Comparison of ENCODE assay signal across 19 mouse cellular contexts in the genomic region with DNA sequence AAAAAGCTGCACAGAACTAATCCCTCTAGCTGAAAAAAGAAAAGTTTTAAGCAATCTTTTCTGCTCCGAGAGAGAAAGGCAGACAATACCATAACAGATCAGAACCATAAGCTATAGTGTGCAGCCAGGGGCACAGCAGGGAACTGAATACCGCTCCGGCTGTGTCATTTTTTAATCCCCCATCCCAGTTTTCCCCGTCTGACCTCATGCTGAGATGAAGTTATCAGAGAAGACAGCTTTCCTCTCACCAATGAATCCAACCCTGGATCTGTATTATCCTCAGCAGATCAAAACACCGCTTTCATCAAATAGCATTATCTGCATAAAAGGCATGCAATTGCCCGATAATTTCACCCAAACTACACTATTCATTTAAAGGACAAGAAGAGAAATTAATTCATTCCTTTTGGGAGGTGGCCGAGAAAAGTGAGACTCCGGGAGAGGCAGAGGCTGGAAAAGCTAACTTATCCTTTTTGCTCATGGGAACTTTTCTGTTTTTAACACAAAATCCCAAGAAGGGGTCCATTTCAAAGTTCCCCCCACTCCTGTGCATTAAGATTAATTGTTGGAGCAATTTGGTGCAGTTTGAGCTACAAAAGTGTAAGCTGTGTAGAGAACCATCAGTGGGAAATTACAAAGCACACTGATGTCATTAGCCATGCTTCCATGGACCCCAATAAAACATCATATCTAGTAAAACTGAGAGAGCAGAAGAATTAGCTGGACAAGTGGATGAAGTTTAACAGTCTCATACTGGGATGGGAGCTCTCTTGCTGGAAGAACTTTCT. TPM values are rescaled to one million over a fixed set of nuclear protein-coding genes. Genes with fewer than 3 reads are reported as not detected.
A peak's percentile ranks its signal among the peaks of the same experiment; 100 is the strongest.
DNase-seq lines count a peak whose midpoint lies in the region; ATAC-seq and TF ChIP-seq lines count a peak whose summit lies in the region.
"Had no signal": no experiment of that assay in that cellular context is flagged by ENCODE, and none has a peak within 500 bp of the region (broad histone marks: within the 10 kb centered on the region; RNA-seq: fewer than 3 reads in every experiment).

No protein-coding gene starts in this region.

- H3K27ac ChIP-seq in hindbrain, embryonic 12.5 days = no peak overlapping the region
- peak overlapping the region; percentile 60; the same call in 1 of the 2 replicates for H3K27ac ChIP-seq in midbrain, embryonic 13.5 days
- H3K27ac ChIP-seq in thymus, adult 2 months (ENCODE audit: control insufficient read depth, insufficient read depth, low read length) = no peak overlapping the region
- H3K27ac ChIP-seq: left cerebral cortex, adult 2 months; macrophage; stomach, postnatal 0 days had no signal

- H3K4me3 ChIP-seq in hindbrain, embryonic 12.5 days = no peak overlapping the region
- H3K4me3 ChIP-seq in midbrain, embryonic 13.5 days (replicated peaks) = no peak overlapping the region
- H3K4me3 ChIP-seq in thymus, adult 2 months (ENCODE audit: control insufficient read depth, insufficient read depth, low read length) = no peak overlapping the region
- H3K4me3 ChIP-seq: heart, embryonic 12.5 days; left cerebral cortex, adult 2 months had no signal

- peak; percentile 49 for ATAC-seq in hindbrain, embryonic 12.5 days (ENCODE audit: low FRiP score)
- ATAC-seq in midbrain, embryonic 13.5 days = peak; percentile 83
- ATAC-seq in cerebellum, adult (ENCODE audit: insufficient number of reproducible peaks, low FRiP score, low TSS enrichment) = no peak
- ATAC-seq: liver, postnatal 0 days had no signal

- H3K9ac ChIP-seq in hindbrain, embryonic 12.5 days = no peak overlapping the region
- no peak overlapping the region for H3K9ac ChIP-seq in midbrain, embryonic 13.5 days (replicated peaks)
- H3K9ac ChIP-seq: heart, embryonic 12.5 days; liver, postnatal 0 days had no signal

- H3K4me2 ChIP-seq in hindbrain, embryonic 12.5 days (replicated peaks) = no peak overlapping the region
- H3K4me2 ChIP-seq in midbrain, embryonic 13.5 days (replicated peaks) = peak overlapping the region; percentile 26
- H3K4me2 ChIP-seq: heart, embryonic 12.5 days had no signal

- intact Hi-C loops in left cerebral cortex, postnatal 4 days (cut with DNase I) = no loop called here
- intact Hi-C loops in left cerebral cortex, postnatal 25 days (cut with DNase I) = no loop called here

- no peak for TF ChIP-seq CTCF in thymus, adult 2 months (IDR thresholded peaks at IDR 0.05; ENCODE audit: borderline replicate concordance, control insufficient read depth, extremely low read depth, insufficient read depth, low read length, poor library complexity)

- WGBS in hindbrain, embryonic 12.5 days = 20% methylated on average over 8 of the region's 8 CpGs
- 6% methylated on average over 8 of the region's 8 CpGs for WGBS in midbrain, embryonic 13.5 days
- WGBS in thymus, adult 2 months = 82% methylated on average over 8 of the region's 8 CpGs

- no peaks in the 10 kb centered on the region for H3K36me3 ChIP-seq in hindbrain, embryonic 12.5 days
- H3K36me3 ChIP-seq in midbrain, embryonic 13.5 days = no peaks in the 10 kb centered on the region
- no peaks in the 10 kb centered on the region for H3K36me3 ChIP-seq in thymus, adult 2 months (ENCODE audit: control insufficient read depth, insufficient read depth, low read length)
- H3K36me3 ChIP-seq: heart, embryonic 12.5 days had no signal

- no peak for TF ChIP-seq POLR2A in thymus, adult 2 months (IDR thresholded peaks at IDR 0.05; ENCODE audit: control insufficient read depth, extremely low read depth, insufficient read depth, low read length, poor library complexity)

- peak; percentile 23 for DNase-seq in left cerebral cortex, postnatal 4 days
- DNase-seq in left cerebral cortex, postnatal 25 days (ENCODE audit: low spot score in 2 of 2) = no peak
- no peak for DNase-seq in spleen, postnatal 10 days (ENCODE audit: low spot score in 2 of 2)
- no peak for DNase-seq in thymus, adult 2 months
- DNase-seq: adrenal gland, postnatal 14 days; cerebellum, postnatal 14 days; gastrocnemius, postnatal 25 days; kidney, adult 9 months; liver, postnatal 0 days; spleen, adult 18-20 months had no signal

- H3K27me3 ChIP-seq in hindbrain, embryonic 12.5 days = peaks cover 25% of the 10 kb centered on the region
- peaks cover 30% of the 10 kb centered on the region for H3K27me3 ChIP-seq in midbrain, embryonic 13.5 days
- H3K27me3 ChIP-seq in thymus, adult 2 months (ENCODE audit: control insufficient read depth, insufficient read depth, low read length) = no peaks in the 10 kb centered on the region

- peaks cover 13% of the 10 kb centered on the region for H3K4me1 ChIP-seq in hindbrain, embryonic 12.5 days
- peaks cover 44% of the 10 kb centered on the region for H3K4me1 ChIP-seq in midbrain, embryonic 13.5 days (replicated peaks)
- no peaks in the 10 kb centered on the region for H3K4me1 ChIP-seq in thymus, adult 2 months (replicated peaks; ENCODE audit: control insufficient read depth, insufficient read depth, low read length)

- no peaks in the 10 kb centered on the region for H3K9me3 ChIP-seq in hindbrain, embryonic 12.5 days (replicated peaks)
- H3K9me3 ChIP-seq in midbrain, embryonic 13.5 days = no peaks in the 10 kb centered on the region
- H3K9me3 ChIP-seq: heart, embryonic 12.5 days had no signal

RNA-seq across cellular contexts. Expression of a gene that starts 6.7 kb away (rescaled TPM):
- 100 to 1,000 TPM; 162 to 169 TPM for total RNA-seq in left cerebral cortex, postnatal 4 days (2021)
- total RNA-seq in left cerebral cortex, postnatal 25 days (2021) = 10 to 100 TPM; 62.2 to 70.6 TPM
- 52.8 and 53.1 TPM in 2 replicates for polyA plus RNA-seq in hindbrain, embryonic 12.5 days (2016; fragmentation: Nextera tagmentation; extraction: Ambion mirVana)
- 41.3 and 57.1 TPM in 2 replicates for polyA plus RNA-seq in midbrain, embryonic 13.5 days (2015; fragmentation: Nextera tagmentation; extraction: Ambion mirVana)
- 2.3 TPM in 2 replicates for polyA plus RNA-seq in thymus, adult 2 months (2012; rRNA removed)
- total RNA-seq: hematopoietic stem cell, adult 5-6 weeks; MEL had no signal
- polyA plus RNA-seq: macrophage had no signal

Comparison
In these comparisons a context has a peak if more than half of its experiments do, and no peak if none do; other contexts are left out.
1. RNA of a gene that starts 6.7 kb away (polyA plus RNA-seq): 41.3 to 57.1 TPM in midbrain, embryonic 13.5 days and 52.8 to 53.1 TPM in hindbrain, embryonic 12.5 days; 2.3 TPM in thymus, adult 2 months; every median in the first group is over 10 times any median in the second.